Mouse (Mus musculus): ENCODE measurements at regions not wholly inside any gene's neighbourhood (a gene's known extent, or its start where the extent isn't known, plus 50 kb on each side); places are given as distances from the start of the nearest gene placed in this dataset.

DNA sequence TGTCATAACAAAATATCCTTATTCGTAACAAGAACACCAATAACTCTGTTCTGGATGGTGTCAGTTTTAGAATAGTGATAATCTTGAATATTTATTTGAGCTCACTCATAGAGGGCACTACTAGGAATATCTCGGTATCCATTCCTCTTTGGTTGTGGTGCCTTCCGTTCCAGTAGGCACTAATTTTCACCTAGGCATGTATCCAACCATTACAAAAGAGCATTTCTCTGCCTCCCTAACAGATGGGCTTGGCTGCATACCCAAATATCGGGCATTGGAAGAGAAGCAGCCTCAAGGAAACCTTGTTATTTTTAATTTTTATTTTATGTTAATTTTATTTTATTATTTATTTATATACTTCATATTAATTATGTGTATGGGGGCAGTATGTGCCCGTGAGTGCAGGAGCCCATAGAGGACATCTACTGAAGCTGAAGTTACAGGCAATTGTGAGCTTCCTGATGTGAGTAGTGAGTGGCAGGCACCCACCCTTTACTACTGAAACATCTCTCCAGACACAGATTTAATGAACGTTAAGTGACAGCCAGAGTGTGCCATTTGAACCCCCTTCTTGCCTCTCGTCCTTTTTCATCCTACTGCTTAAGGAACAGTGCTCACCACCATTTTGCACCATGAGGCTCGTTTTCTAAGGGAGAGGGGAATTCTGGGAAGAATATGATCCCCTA lies 111.3 kb upstream of the Cenpe start:
- Histone ChIP-seq H3K9ac (ENCODE audit: low read depth, low read length) (no peak overlapping the region), H3K27ac (ENCODE audit: low read depth, low read length) (no peak overlapping the region), H3K36me3 (ENCODE audit: control insufficient read depth, insufficient read depth, low read length) (no peaks in the 10 kb centered on the region), H3K9me3 (ENCODE audit: control insufficient read depth, low read length) (no peaks in the 10 kb centered on the region), H3K4me1 (replicated peaks; ENCODE audit: control insufficient read depth, insufficient read depth, low read length) (no peaks in the 10 kb centered on the region), H3K4me2 (replicated peaks; ENCODE audit: low read depth, low read length) (no peak overlapping the region), H3K4me3 (ENCODE audit: low read depth, low read length) (no peak overlapping the region), H3K27me3 (ENCODE audit: control insufficient read depth, insufficient read depth, low read length) (no peaks in the 10 kb centered on the region)
- ATAC-seq (ENCODE audit: low FRiP score): no peak
- no peak for DNase-seq (ENCODE audit: low spot score)
- WGBS: 86% methylated on average over 8 of the region's 8 CpGs

All from hindbrain, embryonic 11.5 days (tissue).